Mouse (Mus musculus): ENCODE measurements at regions not wholly inside any gene's neighbourhood (a gene's known extent, or its start where the extent isn't known, plus 50 kb on each side); places are given as distances from the start of the nearest gene placed in this dataset.

DNA sequence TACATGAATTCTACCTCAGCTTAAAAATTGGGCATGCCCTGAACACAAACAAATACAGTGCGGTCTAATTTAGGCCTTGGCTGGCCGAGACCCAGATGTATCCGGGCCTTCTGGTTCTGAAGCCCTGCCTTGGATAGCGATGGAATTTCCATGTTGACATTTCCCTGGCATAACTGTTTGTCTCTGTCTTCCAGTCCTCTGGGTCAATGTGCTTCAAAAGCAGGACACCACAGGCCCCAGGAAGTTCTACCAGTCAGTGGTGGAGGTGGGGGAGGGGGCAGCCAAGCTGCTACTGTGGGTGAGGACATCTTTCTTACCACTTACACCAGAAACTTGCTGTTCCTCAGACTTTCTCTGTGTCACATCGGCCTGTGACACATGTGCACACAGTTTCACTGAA is 111.3 kb downstream of the Gm10604 start:
- no peak overlapping the region for H3K9ac ChIP-seq (ENCODE audit: low read length)
- no peaks in the 10 kb centered on the region for H3K36me3 ChIP-seq (ENCODE audit: control insufficient read depth, insufficient read depth, low read length)
- DNase-seq (ENCODE audit: low spot score) (no peak), ATAC-seq (replicated peaks; ENCODE audit: low FRiP score, low TSS enrichment, low read depth) (no peak)
- H3K9me3 ChIP-seq (ENCODE audit: control insufficient read depth, low read length): no peaks in the 10 kb centered on the region
- 58% methylated on average over 5 of the region's 5 CpGs for WGBS
- H3K4me2 ChIP-seq (ENCODE audit: low read length): no peak overlapping the region
- no peak overlapping the region for H3K4me3 ChIP-seq (ENCODE audit: low read depth, low read length)
- H3K4me1 ChIP-seq (replicated peaks; ENCODE audit: control insufficient read depth, insufficient read depth, low read length): peaks cover 14% of the 10 kb centered on the region; the same call in 1 of the 2 replicates
- H3K27ac ChIP-seq (ENCODE audit: low read depth): no peak overlapping the region
- H3K27me3 ChIP-seq (replicated peaks; ENCODE audit: control insufficient read depth, insufficient read depth, low read length): no peaks in the 10 kb centered on the region

DNA sequence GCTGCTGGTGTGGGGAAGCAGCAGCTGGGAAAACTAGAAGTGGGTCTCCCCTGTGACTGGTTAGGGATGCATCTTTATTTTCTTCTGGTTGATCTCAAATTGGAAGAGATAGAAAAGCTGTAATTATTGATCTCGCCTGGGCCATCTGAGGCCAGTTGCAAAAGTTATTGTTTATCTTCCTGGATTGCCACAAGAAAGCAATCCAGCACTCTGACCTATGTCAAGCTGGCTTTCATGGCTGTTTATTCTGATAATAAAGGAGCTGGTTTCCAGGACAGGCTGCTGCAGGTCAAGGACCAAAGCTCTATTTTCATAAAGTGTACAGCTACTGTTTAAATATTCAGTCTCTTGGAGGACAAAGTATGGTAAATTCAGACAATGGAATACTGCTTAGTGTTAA is 112.5 kb downstream of the Gm10604 start:
- no peaks in the 10 kb centered on the region for H3K27me3 ChIP-seq (replicated peaks; ENCODE audit: control insufficient read depth, insufficient read depth, low read length)
- no peak for ATAC-seq (replicated peaks; ENCODE audit: low FRiP score, low TSS enrichment, low read depth)
- H3K9me3 ChIP-seq (ENCODE audit: control insufficient read depth, low read length): no peaks in the 10 kb centered on the region
- no peaks in the 10 kb centered on the region for H3K36me3 ChIP-seq (ENCODE audit: control insufficient read depth, insufficient read depth, low read length)
- no peak overlapping the region for H3K9ac ChIP-seq (ENCODE audit: low read length)
- peaks cover 14% of the 10 kb centered on the region; the same call in 1 of the 2 replicates for H3K4me1 ChIP-seq (replicated peaks; ENCODE audit: control insufficient read depth, insufficient read depth, low read length)
- no peak overlapping the region for H3K4me2 ChIP-seq (ENCODE audit: low read length)
- WGBS: 76% methylated on average over 1 of the region's 1 CpGs
- no peak for DNase-seq (ENCODE audit: low spot score)
- no peak overlapping the region for H3K27ac ChIP-seq (ENCODE audit: low read depth)
- no peak overlapping the region for H3K4me3 ChIP-seq (ENCODE audit: low read depth, low read length)
